Mouse (Mus musculus): ENCODE results near the gene Epm2aip1. TPM values are rescaled to one million over a fixed set of nuclear protein-coding genes. Genes with fewer than 3 reads are reported as not detected.

The Epm2aip1 gene
- polyA plus RNA-seq (2015; fragmentation: Nextera tagmentation; extraction: Ambion mirVana): 32.4 and 39.3 TPM in 2 replicates

DNA sequence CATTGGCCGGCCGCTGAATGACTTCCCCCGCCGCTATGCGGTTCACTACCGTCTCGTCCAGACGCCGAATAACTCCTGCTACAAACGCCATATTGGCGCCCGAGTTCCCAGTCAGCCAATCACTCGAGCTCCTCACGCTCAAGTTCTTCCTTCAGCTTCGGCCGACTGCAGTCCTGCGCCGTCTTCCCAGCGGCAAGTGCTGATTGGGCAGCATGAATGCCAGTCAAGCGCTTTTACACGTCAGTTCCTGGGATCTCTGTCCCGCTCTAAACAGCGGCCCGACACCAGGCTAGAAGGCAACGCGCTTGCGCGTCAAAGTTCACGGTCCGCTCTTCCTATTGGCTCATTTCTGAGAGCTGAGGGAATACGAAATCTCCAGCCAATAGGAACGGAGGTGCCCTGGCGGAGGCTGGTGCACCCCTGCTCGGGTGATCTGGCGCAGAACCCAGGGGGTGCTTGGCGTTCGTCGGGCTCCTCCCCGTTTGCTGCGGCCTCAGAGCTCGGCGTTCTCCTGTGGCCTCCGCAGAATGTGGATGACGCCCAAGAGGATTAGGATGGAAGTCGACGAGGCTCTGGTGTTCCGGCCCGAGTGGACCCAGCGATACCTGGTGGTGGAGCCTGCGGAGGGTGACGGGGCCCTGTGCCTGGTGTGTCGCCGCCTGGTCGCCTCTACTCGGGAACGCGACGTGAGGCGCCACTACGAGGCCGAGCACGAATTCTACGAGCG lies at the start of gene Epm2aip1, which contains the start of gene Mlh1:
TSS of gene Epm2aip1 (plus strand) at position 496 of the 727 bp plus-strand sequence.
TSS of gene Mlh1 (minus strand) at position 358 of the 727 bp plus-strand sequence.
- Histone ChIP-seq H3K9ac (peak within 1 kb of the TSS; percentile 97), H3K9me3 (no peaks in the 10 kb centered on the region), H3K27me3 (no peaks in the 10 kb centered on the region), H3K4me1 (peaks cover 44% of the 10 kb centered on the region), H3K4me2 (replicated peaks) (peak within 1 kb of the TSS; percentile 91), H3K4me3 (peak within 1 kb of the TSS; percentile 91), H3K27ac (peak within 1 kb of the TSS; percentile 95), H3K36me3 (peaks cover 33% of the 10 kb centered on the region)
- under 1% methylated on average over 64 of the region's 64 CpGs for WGBS
- ATAC-seq (ENCODE audit: low FRiP score, low read depth): peak; percentile 100

- H3K36me3 ChIP-seq: peaks cover 83% of the 10 kb centered on the region
Measured at GRCm38 (mm10) chr9:111223406-111223805, 48.3 kb upstream of the Epm2aip1 start.

DNA sequence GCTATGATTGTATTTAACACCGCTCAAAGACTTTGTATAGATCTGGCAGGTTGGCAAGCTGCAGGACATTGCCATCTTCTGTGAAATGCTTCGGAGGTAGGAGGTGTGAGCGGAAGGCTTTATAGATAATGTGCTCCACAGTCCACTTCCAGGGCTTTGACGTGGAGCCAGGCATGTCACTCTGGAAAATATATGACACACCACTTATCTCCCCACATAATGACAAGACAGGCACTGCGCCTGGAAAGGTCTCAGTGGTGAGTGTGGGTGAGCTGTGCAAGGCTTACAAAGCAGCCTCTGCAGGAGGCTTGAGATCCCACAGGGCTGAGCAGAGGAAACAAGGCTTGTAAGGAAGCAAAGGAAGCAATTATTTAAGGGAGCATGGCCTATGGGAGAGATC lies 43.3 kb upstream of the Epm2aip1 start:
- peaks cover 86% of the 10 kb centered on the region for H3K36me3 ChIP-seq
- H3K4me3 ChIP-seq: no peak overlapping the region
- H3K4me1 ChIP-seq: peaks cover 6% of the 10 kb centered on the region
- H3K9ac ChIP-seq: no peak overlapping the region
- WGBS: 77% methylated on average over 5 of the region's 5 CpGs
- H3K4me2 ChIP-seq (replicated peaks): no peak overlapping the region
- H3K9me3 ChIP-seq: no peaks in the 10 kb centered on the region
- no peaks in the 10 kb centered on the region for H3K27me3 ChIP-seq
- no peak overlapping the region for H3K27ac ChIP-seq
- ATAC-seq (ENCODE audit: low FRiP score, low read depth): no peak

More at GRCm38 (mm10) chr9:111223406-111223805, 48.3 kb upstream of the Epm2aip1 start:
- Histone ChIP-seq H3K4me3 (no peak overlapping the region), H3K4me2 (replicated peaks) (no peak overlapping the region), H3K4me1 (peaks cover 11% of the 10 kb centered on the region), H3K9me3 (no peaks in the 10 kb centered on the region), H3K9ac (no peak overlapping the region), H3K27me3 (no peaks in the 10 kb centered on the region), H3K27ac (no peak overlapping the region)
- ATAC-seq (ENCODE audit: low FRiP score, low read depth): no peak
- 58% methylated on average over 5 of the region's 5 CpGs for WGBS

DNA sequence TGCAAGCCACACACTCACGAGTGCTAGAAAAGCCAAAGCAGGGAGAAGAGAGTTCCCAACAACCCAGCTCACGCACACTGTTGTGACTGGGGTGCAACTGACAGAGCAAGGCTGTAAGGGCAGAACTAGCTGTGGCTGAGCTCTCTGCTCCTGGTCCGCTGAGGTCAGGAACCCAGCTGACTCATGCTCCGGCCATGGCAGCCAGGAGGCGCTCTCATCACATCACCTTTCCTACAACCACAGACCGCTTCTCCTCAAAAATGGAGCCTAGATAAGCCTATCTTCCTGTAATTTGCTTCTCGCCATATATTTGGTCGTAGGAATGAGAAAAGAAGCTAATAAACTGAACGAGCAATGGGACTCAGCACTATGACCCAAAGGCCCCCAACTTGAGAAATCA lies 37.0 kb upstream of the Epm2aip1 start:
- Histone ChIP-seq H3K36me3 (peaks cover 87% of the 10 kb centered on the region), H3K9me3 (no peaks in the 10 kb centered on the region), H3K9ac (no peak overlapping the region), H3K27ac (no peak overlapping the region), H3K27me3 (no peaks in the 10 kb centered on the region), H3K4me3 (no peak overlapping the region), H3K4me2 (replicated peaks) (no peak overlapping the region), H3K4me1 (no peaks in the 10 kb centered on the region)
- WGBS: 89% methylated on average over 9 of the region's 9 CpGs
- ATAC-seq (ENCODE audit: low FRiP score, low read depth): no peak

GRCm38 (mm10) chr9:111237726-111238125 lies 34.0 kb upstream of the Epm2aip1 start:
- ATAC-seq (ENCODE audit: low FRiP score, low read depth): no peak
- Histone ChIP-seq H3K4me2 (replicated peaks) (no peak overlapping the region), H3K4me3 (no peak overlapping the region), H3K27me3 (no peaks in the 10 kb centered on the region), H3K27ac (no peak overlapping the region), H3K36me3 (peaks cover 88% of the 10 kb centered on the region), H3K9me3 (no peaks in the 10 kb centered on the region), H3K4me1 (no peaks in the 10 kb centered on the region), H3K9ac (no peak overlapping the region)

DNA sequence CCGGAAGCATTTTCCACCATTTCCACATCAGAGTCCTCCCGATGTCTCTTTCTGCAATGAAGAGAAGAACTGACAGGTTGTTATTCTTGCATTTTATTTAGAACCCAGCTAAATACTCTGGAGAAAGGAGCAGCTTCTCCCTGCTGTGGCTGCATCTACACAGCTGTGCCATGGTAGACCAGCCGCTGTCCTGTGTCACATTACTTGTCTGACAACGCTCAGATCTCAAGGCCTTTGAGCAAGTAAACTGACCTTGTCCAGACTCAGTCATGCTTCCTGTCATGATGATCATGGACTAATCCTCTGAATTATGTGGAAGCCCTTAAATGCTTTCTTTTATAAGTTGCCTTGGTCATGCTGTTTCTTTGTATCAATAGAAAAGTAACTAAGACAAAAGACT lies 31.9 kb upstream of the Epm2aip1 start:
- no peaks in the 10 kb centered on the region for H3K4me1 ChIP-seq
- H3K36me3 ChIP-seq: peaks cover 82% of the 10 kb centered on the region
- H3K9me3 ChIP-seq: no peaks in the 10 kb centered on the region
- no peak overlapping the region for H3K4me3 ChIP-seq
- no peak for ATAC-seq (ENCODE audit: low FRiP score, low read depth)
- H3K9ac ChIP-seq: no peak overlapping the region
- 89% methylated on average over 4 of the region's 4 CpGs for WGBS
- no peaks in the 10 kb centered on the region for H3K27me3 ChIP-seq
- no peak overlapping the region for H3K4me2 ChIP-seq (replicated peaks)
- no peak overlapping the region for H3K27ac ChIP-seq

DNA sequence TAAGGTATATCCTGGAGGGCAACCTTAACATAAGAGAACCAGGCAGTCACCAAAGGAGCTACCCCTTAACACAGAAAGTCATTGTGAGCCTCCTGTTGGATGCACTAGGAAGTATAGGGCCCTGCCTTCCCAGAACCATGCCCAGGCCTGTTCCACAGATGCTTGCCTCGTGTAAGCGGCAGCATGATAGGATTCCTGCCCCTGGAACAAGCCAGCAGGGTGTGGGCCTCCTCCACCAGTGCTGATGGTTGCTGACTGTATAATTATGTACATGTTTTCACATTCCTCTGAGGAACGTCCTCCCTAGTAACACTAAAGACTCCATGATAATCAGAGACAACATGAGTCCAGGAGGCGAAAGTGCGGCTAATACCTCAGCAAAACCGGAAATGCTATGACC lies 28.3 kb upstream of the Epm2aip1 start:
- H3K4me2 ChIP-seq (replicated peaks): no peak overlapping the region
- no peak overlapping the region for H3K4me3 ChIP-seq
- no peaks in the 10 kb centered on the region for H3K27me3 ChIP-seq
- no peaks in the 10 kb centered on the region for H3K9me3 ChIP-seq
- 82% methylated on average over 6 of the region's 6 CpGs for WGBS
- H3K9ac ChIP-seq: no peak overlapping the region
- no peak overlapping the region for H3K27ac ChIP-seq
- H3K36me3 ChIP-seq: peaks cover 68% of the 10 kb centered on the region
- no peaks in the 10 kb centered on the region for H3K4me1 ChIP-seq
- ATAC-seq (ENCODE audit: low FRiP score, low read depth): no peak

DNA sequence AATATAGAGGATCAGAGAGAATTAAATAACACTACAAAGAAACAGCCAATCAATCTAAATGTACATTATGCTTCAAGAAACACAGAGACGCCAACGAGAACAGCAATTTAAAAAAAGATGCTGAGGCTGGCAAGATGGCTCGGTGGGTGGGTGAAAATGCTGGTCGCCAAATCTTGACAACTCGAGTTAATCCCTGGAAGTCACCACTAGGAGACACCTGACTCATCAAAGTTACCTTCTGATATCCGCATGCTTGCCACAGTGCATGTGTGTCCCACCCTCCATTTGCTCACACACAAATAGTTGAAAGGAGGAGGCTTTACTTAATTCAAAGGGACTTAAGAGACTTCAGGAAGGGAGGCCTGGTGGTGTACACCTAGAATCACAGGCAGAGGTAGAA lies 26.2 kb upstream of the Epm2aip1 start:
- Histone ChIP-seq H3K27ac (no peak overlapping the region), H3K4me1 (no peaks in the 10 kb centered on the region), H3K4me3 (no peak overlapping the region), H3K27me3 (no peaks in the 10 kb centered on the region), H3K4me2 (replicated peaks) (no peak overlapping the region), H3K36me3 (peaks cover 68% of the 10 kb centered on the region), H3K9ac (no peak overlapping the region), H3K9me3 (no peaks in the 10 kb centered on the region)
- WGBS: 81% methylated on average over 6 of the region's 6 CpGs
- ATAC-seq (ENCODE audit: low FRiP score, low read depth): no peak

GRCm38 (mm10) chr9:111247682-111248246 lies 24.0 kb upstream of the Epm2aip1 start:
- Histone ChIP-seq H3K27me3 (no peaks in the 10 kb centered on the region), H3K4me3 (no peak overlapping the region), H3K36me3 (peaks cover 73% of the 10 kb centered on the region), H3K9me3 (no peaks in the 10 kb centered on the region), H3K4me1 (no peaks in the 10 kb centered on the region), H3K4me2 (replicated peaks) (no peak overlapping the region), H3K9ac (no peak overlapping the region), H3K27ac (no peak overlapping the region)
- WGBS: 84% methylated on average over 3 of the region's 3 CpGs
- peak; percentile 61; the same call in 1 of the 2 replicates for ATAC-seq (ENCODE audit: low FRiP score, low read depth)

DNA sequence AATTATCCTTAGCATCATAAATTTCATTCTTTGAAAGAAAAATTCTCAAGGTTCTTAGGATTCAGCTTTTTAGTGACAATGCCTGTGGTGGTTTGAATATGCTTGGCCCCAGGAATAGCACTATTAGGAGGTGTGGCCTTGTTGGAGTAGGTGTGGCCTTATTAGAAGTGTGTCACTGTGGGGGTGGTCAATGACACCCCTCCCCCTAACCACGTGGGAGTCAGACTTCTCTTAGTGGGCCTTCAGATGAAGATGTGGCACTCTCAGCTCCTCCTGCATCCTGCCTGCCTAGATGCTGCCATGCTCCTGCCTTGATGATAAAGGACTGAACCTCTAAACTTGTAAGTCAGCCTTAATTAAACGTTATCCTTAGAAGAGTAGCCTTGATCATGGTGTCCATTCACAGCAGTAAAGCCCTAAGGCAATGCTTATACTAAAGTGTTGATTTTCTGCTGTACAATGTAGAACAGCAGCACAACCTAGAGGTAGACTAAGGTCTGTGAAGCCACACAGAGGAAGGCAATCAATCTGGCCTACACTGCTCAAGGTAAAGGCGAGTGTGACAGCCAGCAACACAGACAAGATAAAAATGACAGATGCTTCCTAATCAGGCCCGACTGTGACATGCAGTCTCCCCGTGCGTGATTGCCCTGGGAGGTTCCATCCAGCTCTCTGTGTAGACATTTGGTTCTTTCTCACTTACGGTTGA lies 19.4 kb upstream of the Epm2aip1 start:
- Histone ChIP-seq H3K9ac (no peak overlapping the region), H3K4me1 (no peaks in the 10 kb centered on the region), H3K4me3 (no peak overlapping the region), H3K27ac (no peak overlapping the region), H3K4me2 (replicated peaks) (no peak overlapping the region), H3K27me3 (no peaks in the 10 kb centered on the region), H3K9me3 (no peaks in the 10 kb centered on the region), H3K36me3 (peaks cover 82% of the 10 kb centered on the region)
- no peak for ATAC-seq (ENCODE audit: low FRiP score, low read depth)
- 75% methylated on average over 7 of the region's 7 CpGs for WGBS

- Histone ChIP-seq H3K4me3 (no peak overlapping the region), H3K27me3 (no peaks in the 10 kb centered on the region), H3K4me2 (replicated peaks) (no peak overlapping the region), H3K27ac (peak overlapping the region; percentile 61; the same call in 1 of the 2 replicates), H3K36me3 (peaks cover 57% of the 10 kb centered on the region), H3K4me1 (peaks cover 10% of the 10 kb centered on the region; the same call in 1 of the 2 replicates), H3K9ac (no peak overlapping the region; the same call in 1 of the 2 replicates), H3K9me3 (no peaks in the 10 kb centered on the region)
- no peak for ATAC-seq (ENCODE audit: low FRiP score, low read depth)
- 20% methylated on average over 1 of the region's 1 CpGs for WGBS
Measured at GRCm38 (mm10) chr9:111260360-111260985, 11.3 kb upstream of the Epm2aip1 start.

DNA sequence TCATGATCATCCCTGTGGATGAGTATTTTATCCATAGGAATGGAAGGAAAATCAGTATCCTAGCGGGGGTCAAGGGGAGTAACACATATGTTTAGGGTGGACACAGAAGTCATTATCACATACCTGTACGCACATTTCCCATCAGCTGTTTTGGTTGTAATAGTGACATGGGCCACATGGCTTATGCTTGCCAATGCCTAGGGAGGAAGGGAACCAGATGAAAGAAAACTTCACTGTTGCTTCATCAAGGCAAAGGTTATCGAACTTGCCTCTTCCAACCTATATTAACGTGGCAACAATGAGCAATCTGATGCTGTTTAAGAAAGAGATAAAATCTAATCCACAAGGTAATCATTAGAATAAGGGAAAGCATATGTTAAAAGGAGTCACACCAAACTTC lies 10.4 kb upstream of the Epm2aip1 start:
- WGBS: 88% methylated on average over 4 of the region's 4 CpGs
- Histone ChIP-seq H3K36me3 (peaks cover 56% of the 10 kb centered on the region), H3K9me3 (no peaks in the 10 kb centered on the region), H3K27me3 (no peaks in the 10 kb centered on the region), H3K4me3 (no peak overlapping the region), H3K27ac (peak overlapping the region; percentile 61; the same call in 1 of the 2 replicates), H3K9ac (no peak overlapping the region), H3K4me2 (replicated peaks) (no peak overlapping the region), H3K4me1 (peaks cover 10% of the 10 kb centered on the region; the same call in 1 of the 2 replicates)
- no peak for ATAC-seq (ENCODE audit: low FRiP score, low read depth)
